Mouse (Mus musculus): Measurements from ENCODE around the gene Tpcn2. TPM values are rescaled to one million over a fixed set of nuclear protein-coding genes. Genes with fewer than 3 reads are reported as not detected.

Tpcn2 gene
- polyA plus RNA-seq, 1 experiment from 2014 or later = 5.3 TPM

DNA sequence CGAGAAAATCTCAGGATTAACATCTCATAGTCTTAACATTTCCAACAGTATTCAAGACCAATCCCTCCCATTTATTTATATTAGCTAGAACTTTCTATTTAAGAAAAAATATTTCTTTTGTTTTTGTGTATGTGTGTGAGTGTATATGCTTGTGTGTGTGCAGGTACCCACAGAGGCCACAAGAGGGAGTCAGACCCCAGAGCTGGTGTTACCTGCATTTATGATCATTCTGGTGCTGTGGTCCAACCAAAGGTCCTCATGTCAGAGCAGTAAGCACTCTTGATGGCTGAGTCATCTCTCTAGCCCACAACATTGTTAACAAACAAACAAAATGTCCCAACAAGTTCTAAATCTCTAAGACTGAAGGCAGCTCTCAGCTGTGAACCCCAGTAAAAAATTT, 145.9 kb downstream of the Tpcn2 start:
- Histone ChIP-seq H3K4me1 (replicated peaks; ENCODE audit: control insufficient read depth, insufficient read depth) (no peaks in the 10 kb centered on the region), H3K4me3 (ENCODE audit: low read depth, low read length) (no peak overlapping the region), H3K27me3 (ENCODE audit: control insufficient read depth, insufficient read depth, low read length) (no peaks in the 10 kb centered on the region), H3K9me3 (ENCODE audit: control insufficient read depth, low read length) (0 out of 2 replicates have a peak, but pooled peaks cover 4% of the 10 kb centered on the region), H3K27ac (replicated peaks) (no peak overlapping the region), H3K36me3 (ENCODE audit: control insufficient read depth, insufficient read depth, low read length) (no peaks in the 10 kb centered on the region), H3K9ac (ENCODE audit: low read length) (no peak overlapping the region), H3K4me2 (replicated peaks; ENCODE audit: low read depth) (no peak overlapping the region)
- DNase-seq (ENCODE audit: low spot score) = no peak
- 92% methylated on average over 1 of the region's 1 CpGs for WGBS
- no peak for ATAC-seq (ENCODE audit: low FRiP score, low TSS enrichment)
- TF ChIP-seq CTCF (IDR thresholded peaks at IDR 0.05; ENCODE audit: low read depth) = no peak; the same call in 1 of the 2 replicates
- no peak for TF ChIP-seq EP300 (optimal IDR thresholded peaks at IDR 0.05)

DNA sequence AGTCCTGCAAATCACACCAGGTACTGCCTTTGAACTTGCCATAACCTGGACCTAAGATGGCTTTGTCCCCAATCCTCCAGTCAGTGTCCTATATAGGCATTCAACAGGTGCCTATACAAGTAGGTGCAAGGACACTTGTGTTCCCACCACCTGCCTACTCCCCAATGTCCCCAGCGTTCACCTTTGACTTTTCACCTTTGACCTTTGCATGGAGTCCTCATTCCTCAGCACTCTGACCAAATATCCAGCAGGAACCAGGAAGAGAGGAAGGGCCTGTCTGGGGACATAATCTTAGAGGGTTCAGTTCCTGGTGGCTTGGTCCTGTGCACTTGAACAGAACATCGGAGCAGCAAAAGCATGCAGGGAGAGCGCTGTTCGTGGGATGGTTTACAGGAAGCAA, 147.0 kb downstream of the Tpcn2 start:
- H3K36me3 ChIP-seq (ENCODE audit: control insufficient read depth, insufficient read depth, low read length) = no peaks in the 10 kb centered on the region
- TF ChIP-seq EP300 (optimal IDR thresholded peaks at IDR 0.05) (no peak), CTCF (IDR thresholded peaks at IDR 0.05; ENCODE audit: low read depth) (no peak)
- 0 out of 2 replicates have a peak, but pooled peaks cover 4% of the 10 kb centered on the region for H3K9me3 ChIP-seq (ENCODE audit: control insufficient read depth, low read length)
- no peak overlapping the region for H3K4me3 ChIP-seq (ENCODE audit: low read depth, low read length)
- no peaks in the 10 kb centered on the region for H3K4me1 ChIP-seq (replicated peaks; ENCODE audit: control insufficient read depth, insufficient read depth)
- H3K9ac ChIP-seq (ENCODE audit: low read length) = no peak overlapping the region
- ATAC-seq (ENCODE audit: low FRiP score, low TSS enrichment) (no peak), DNase-seq (ENCODE audit: low spot score) (no peak)
- H3K27ac ChIP-seq (replicated peaks) = no peak overlapping the region
- no peaks in the 10 kb centered on the region for H3K27me3 ChIP-seq (ENCODE audit: control insufficient read depth, insufficient read depth, low read length)
- WGBS = 87% methylated on average over 4 of the region's 4 CpGs
- H3K4me2 ChIP-seq (replicated peaks; ENCODE audit: low read depth) = no peak overlapping the region

Other genes starting within 250 kb of the Tpcn2 start
- 111 and 135 TPM in 2 replicates for gene 1810010D01Rik, start 75.9 kb downstream of the Tpcn2 start, polyA plus RNA-seq (2015; fragmentation: Nextera tagmentation; extraction: Ambion mirVana)
- gene Mrgprf, start 16.8 kb upstream of the Tpcn2 start, polyA plus RNA-seq (2015; fragmentation: Nextera tagmentation; extraction: Ambion mirVana) = 9.3 and 9.8 TPM in 2 replicates
- not detected in 2 replicates for gene Mrgprd, start 30.8 kb upstream of the Tpcn2 start, polyA plus RNA-seq (2015; fragmentation: Nextera tagmentation; extraction: Ambion mirVana)

All from stomach, postnatal 0 days (tissue).